Mouse (Mus musculus) CD4-positive, CD25-positive, alpha-beta regulatory T cell, adult 2 months (primary cell): ENCODE measurements at regions not wholly inside any gene's neighbourhood (a gene's known extent, or its start where the extent isn't known, plus 50 kb on each side); places are given as distances from the start of the nearest gene placed in this dataset.

Experiments
- DNase-seq: peaks from one replicate; pipeline ENCODE4 v3.0.0-alpha.2; 2012; ENCODE audit warnings: low read depth, low spot score

GRCm38 (mm10) chr17:87531411-87532157 is 84.8 kb upstream of the Calm2 start:
- no peak for DNase-seq

GRCm38 (mm10) chr17:87532158-87532545 is 85.4 kb upstream of the Calm2 start:
- DNase-seq: peak; percentile 5

- peak; percentile 29 for DNase-seq
These were observed 86.0 kb upstream of the Calm2 start for GRCm38 (mm10) chr17:87532762-87533161.

- no peak for DNase-seq
These were observed 86.2 kb upstream of the Epcam start for GRCm38 (mm10) chr17:87549568-87549967.

- no peak for DNase-seq
These were observed 85.1 kb upstream of the Epcam start for GRCm38 (mm10) chr17:87550518-87551164.

- no peak for DNase-seq
These were observed 81.2 kb upstream of the Epcam start for GRCm38 (mm10) chr17:87554561-87554960.

- DNase-seq: no peak
These were observed 77.4 kb upstream of the Epcam start for GRCm38 (mm10) chr17:87558419-87558818.

- DNase-seq: no peak
These were observed 76.1 kb upstream of the Epcam start for GRCm38 (mm10) chr17:87559641-87560040.

GRCm38 (mm10) chr17:87560923-87561322 is 74.9 kb upstream of the Epcam start:
- DNase-seq: peak; percentile 41

GRCm38 (mm10) chr17:87563375-87563774 is 72.4 kb upstream of the Epcam start:
- DNase-seq: no peak

- no peak for DNase-seq
These were observed 70.1 kb upstream of the Epcam start for GRCm38 (mm10) chr17:87565631-87566030.

- no peak for DNase-seq
These were observed 69.5 kb upstream of the Epcam start for GRCm38 (mm10) chr17:87566296-87566695.

GRCm38 (mm10) chr17:87566996-87567395 is 68.8 kb upstream of the Epcam start:
- no peak for DNase-seq

GRCm38 (mm10) chr17:87567475-87567874 is 68.3 kb upstream of the Epcam start:
- DNase-seq: no peak

- DNase-seq: no peak
These were observed 65.8 kb upstream of the Epcam start for GRCm38 (mm10) chr17:87569981-87570380.

GRCm38 (mm10) chr17:87570676-87571344 is 65.0 kb upstream of the Epcam start:
- no peak for DNase-seq

- peak; percentile 92 for DNase-seq
These were observed 64.3 kb upstream of the Epcam start for GRCm38 (mm10) chr17:87571345-87571932.

- no peak for DNase-seq
These were observed 52.2 kb upstream of the Epcam start for GRCm38 (mm10) chr17:87583575-87583974.

GRCm38 (mm10) chr17:87585355-87585754 is 50.4 kb upstream of the Epcam start:
- no peak for DNase-seq
